Mouse (Mus musculus): ENCODE results near the gene Zdhhc5.
"Not testable (repeated sequence)": the region's sequence is repeated elsewhere in the genome, so short reads cannot be mapped to it uniquely, and the experiment has no call there.

Zdhhc5 gene

GRCm38 (mm10) chr2:84734351-84734864 is 19.4 kb upstream of the Zdhhc5 start:
- DNase-seq, result no peak

DNA sequence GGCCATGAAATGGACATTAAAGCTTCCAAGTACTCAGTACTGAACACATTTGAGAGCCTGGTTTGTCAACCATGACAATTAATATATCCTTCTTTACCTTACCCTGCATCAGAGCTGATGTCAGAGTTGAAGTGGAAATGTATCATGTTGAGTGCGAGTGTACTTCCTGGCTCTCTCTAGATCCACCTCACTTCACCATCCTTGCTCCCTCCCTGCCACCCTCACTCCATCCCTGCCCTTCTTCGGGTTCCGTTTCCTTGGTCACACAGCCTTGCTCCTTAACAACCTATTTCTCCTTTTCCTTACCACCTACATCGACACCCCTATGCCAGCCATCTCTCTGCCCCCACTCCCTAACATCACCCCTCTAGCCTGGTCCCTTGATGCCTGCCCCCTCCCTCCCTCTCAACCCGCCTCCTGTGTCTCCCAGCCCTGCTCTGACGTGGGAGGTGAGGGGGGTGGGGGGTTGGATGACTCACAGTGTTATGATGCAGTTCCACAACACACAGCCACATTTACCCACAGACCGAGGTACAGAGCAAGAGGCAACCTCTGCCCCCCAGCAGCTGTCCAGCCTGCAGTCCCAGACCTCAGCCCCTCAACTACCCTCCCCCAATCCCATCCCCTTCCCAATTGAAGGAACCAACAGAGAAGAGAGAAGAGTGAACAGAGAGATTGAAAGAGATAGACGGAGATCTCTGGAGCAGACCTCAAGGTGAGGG is 18.8 kb upstream of the Zdhhc5 start, which contains the start of gene Ypel4:
TSS of gene Ypel4 (plus strand) at position 480 of the 722 bp plus-strand sequence.
- peak; percentile 54 for DNase-seq

- DNase-seq, result no peak
These were observed 17.4 kb upstream of the Zdhhc5 start for GRCm38 (mm10) chr2:84732394-84732793.

- DNase-seq, result no peak
These were observed 16.2 kb upstream of the Zdhhc5 start for GRCm38 (mm10) chr2:84731206-84731605.

- not testable (repeated sequence) for DNase-seq
These were observed 13.2 kb upstream of the Zdhhc5 start for GRCm38 (mm10) chr2:84728191-84728590.

DNA sequence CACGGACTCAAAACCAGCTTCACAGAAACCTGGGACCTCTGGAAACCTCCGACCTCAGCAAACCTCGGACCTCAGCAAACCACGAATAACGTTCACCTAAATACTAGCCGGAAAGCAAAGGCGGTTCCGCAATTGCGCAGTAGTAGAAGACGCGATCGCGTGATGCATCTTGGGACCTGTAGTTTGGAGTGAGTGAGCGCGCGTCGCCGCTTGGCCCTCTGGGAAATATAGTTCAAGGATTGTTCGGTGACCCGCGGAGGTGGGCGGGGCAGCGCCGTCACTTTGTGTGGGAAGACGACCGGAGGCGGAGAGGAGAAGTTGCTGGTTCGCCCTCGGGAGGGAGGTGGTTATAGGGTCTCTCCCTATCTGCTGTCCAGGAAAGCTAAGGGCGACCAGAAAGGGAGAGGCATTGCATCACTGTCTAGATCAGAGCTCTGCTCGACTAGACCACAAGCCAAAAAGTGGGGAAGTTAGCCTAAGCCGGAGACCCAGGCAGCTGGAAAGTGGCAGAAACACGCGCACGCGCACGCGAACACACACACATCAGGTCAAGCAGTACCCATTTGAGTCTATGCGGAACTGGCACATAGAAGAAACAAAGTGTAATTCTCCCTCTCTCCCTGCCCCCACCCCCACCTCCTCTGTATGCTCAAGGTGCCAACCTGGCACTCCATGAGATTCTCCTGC is 12.3 kb upstream of the Zdhhc5 start, which contains the start of gene Clp1:
TSS of gene Clp1 (minus strand) at position 179 of the 687 bp plus-strand sequence.
- peak; percentile 92 for DNase-seq

GRCm38 (mm10) chr2:84726716-84727115 is 11.7 kb upstream of the Zdhhc5 start:
- no peak for DNase-seq

- no peak for DNase-seq
These were observed 10.8 kb upstream of the Zdhhc5 start for GRCm38 (mm10) chr2:84725770-84726169.

GRCm38 (mm10) chr2:84723856-84724255 is 8.9 kb upstream of the Zdhhc5 start:
- no peak for DNase-seq

DNA sequence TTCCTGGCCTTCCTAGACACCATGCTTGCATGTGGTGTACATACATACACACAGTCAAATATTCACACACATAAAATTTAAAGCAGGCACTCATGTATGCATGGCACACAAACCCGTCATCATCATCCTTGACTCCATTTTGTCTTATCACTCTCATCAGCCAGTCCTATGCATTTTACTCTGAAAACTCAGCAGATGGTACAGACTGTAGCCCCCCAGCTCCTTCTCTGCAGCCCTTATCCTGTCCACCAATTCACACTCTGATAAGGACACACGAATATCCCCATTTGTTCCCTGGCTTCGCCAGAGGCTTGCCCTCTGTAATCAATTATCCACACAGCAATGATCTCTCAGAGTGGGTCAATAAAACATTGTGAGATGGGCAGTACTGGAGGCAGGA is 6.2 kb upstream of the Zdhhc5 start:
- no peak for DNase-seq

GRCm38 (mm10) chr2:84720718-84721117 is 5.7 kb upstream of the Zdhhc5 start:
- no peak for DNase-seq

DNA sequence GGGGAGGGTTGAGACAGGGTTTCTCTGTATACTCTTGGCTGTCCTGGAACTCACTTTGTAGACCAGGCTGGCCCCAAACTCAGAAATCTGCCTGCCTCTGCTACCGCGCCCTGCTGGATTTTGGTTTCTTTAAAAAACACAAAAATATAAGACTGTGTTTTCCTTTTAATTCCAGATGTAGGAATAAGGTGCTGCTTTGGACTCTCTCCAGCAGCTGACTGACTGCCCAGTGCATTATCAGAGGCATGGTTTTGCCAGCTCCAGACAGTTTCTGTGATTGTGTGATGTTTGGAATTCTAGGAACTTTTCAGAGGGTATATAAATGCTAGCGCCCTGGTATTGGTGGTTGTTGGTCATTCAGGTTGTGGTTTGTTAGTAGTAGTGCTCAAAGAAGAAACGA is 2.4 kb upstream of the Zdhhc5 start:
- no peak for DNase-seq

DNA sequence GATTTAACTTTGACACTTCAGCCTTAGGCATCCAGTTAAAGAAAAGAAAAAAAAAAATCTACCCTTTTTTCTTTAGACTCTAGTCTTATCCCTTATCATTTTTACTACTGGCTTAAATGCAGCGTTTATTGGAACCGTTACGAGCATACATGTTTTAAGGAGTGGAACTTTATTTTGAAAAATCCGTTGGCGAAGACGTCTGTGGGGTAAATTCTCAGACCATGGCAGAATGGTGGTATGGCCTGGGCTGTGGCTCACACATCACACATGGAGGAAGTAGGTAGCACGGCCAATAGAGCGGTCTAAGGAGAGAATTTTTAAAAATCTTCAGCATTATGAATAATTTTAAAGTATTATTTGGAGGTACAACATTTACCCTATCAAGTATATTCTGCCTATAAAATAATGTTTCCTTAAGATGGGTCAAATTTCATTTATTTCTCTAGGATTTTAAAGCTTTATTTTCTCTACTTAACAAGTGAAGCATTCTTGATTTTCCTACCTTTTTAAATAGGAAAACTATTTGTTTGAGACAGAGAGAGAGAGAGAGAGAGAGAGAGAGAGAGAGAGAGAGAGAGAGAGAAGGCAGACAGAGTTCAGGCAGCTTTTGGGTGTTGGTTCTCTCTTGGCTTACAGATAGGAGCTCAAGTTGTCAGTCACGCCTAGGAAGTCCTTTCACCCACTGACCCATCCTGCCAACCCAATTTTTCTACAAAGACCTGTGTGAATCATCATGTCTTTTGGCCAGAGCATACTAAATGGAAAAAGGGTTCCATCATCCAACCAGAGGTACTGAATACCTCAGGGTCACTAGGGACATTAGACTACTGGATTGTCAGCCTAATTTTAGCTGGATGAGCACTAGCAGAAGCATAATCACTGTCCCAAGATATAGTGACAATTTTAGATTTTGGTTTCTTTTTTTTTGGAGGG is 1.7 kb upstream of the Zdhhc5 start:
- DNase-seq, result no peak

GRCm38 (mm10) chr2:84715562-84716361 is 782 bp upstream of the Zdhhc5 start:
- peak; percentile 60 for DNase-seq

DNA sequence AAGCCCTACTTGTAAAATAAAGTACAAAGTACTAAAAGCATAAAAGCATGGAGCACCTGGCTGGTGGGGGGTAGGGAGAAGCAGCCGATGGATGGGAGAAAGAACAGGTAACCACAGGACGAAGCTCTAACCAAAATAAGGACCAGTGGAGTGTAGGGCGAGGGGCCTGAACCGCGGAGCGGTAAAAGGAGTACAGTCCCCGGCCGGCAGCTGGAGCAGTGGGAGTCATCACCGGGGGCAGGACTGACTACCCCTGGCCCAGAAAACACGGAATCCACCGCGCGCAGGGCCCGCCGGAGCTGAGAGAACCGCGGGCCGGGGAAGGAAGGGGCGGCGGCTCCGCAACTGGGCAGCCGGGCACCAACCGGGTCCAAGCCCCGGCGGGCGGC is 564 bp downstream of the Zdhhc5 start:
- DNase-seq, result no peak

DNA sequence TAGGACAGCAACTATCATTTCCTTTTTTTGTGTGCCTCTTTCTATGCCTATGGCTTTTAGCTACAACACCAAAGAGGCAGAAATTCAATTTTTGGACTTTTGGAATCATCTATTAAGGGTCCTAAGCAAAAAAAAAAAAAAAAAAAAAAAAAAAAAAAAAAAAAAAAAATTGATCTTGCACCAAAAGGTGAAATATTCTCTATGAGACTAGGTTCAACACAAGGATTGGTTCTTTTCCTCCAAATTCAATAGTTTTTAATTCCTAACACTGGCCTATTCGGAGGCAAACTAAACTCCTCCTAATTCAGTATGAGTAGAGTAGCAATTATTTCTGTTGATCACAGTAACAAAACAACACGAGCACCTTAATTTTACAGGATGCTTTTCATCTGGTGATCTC is 3.1 kb downstream of the Zdhhc5 start:
- DNase-seq, result no peak

GRCm38 (mm10) chr2:84707523-84707922 is 7.5 kb downstream of the Zdhhc5 start:
- no peak for DNase-seq

DNA sequence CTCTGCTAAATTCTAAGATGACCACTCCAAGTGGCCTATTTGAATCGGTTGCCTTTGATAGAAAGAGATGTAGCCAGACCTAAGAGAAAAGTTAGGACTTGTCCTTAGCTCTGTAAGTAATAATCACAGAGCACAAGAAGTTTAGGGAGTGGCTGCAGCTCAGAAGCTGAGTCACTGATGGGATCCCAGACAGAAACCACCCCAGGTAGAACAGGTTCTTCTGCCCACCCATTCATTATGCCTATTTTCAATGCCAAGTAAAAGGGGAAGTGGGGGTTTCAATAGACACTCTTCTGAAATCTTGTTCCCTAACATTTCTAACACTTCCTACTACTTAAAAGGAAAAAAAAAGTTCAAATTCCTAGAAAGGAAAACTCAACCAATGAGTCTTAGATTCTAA is 9.7 kb downstream of the Zdhhc5 start:
- no peak for DNase-seq

- DNase-seq, result no peak
These were observed 10.7 kb downstream of the Zdhhc5 start for GRCm38 (mm10) chr2:84704329-84704728.

- DNase-seq, result no peak
These were observed 11.5 kb downstream of the Zdhhc5 start for GRCm38 (mm10) chr2:84703497-84703896.

DNA sequence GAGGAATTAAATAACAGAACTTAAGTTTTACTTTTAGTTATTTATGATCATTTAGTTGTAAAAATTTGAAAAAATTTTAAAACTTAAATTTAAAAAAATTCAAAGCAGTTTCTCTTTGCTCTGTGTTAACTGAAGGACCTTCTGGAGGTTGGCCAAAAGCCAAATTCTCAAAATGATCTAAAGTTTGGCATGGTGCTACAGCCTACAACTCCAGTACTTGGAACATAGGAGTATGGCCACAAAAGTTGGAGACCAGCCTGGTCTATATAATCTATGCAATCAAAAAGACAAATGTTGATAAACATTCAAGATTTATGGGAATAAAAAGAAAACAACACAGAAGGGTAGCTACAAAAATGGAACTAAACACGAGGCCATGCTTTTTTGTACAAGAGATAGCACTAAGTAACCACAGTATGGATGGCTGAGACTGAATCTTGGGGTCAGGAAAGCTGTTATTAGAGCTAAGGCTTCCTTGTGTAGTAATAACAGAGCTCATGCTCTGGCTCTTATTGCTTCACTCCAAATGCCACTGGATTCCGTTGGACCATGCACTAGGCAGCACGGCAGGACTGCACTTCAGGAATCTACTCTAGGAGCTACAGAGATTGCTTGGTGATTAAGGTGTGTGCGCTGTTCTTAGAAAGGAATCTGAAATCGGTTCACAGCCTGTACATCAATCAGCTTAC is 19.8 kb downstream of the Zdhhc5 start:
- DNase-seq, result no peak

- no peak for DNase-seq
These were observed 24.9 kb downstream of the Zdhhc5 start for GRCm38 (mm10) chr2:84690050-84690449.
